Mouse (Mus musculus) adrenal gland, adult 2 months (tissue): ENCODE measurements around the gene Atg14. TPM values are rescaled to one million over a fixed set of nuclear protein-coding genes. Genes with fewer than 3 reads are reported as not detected.
A peak's percentile ranks its signal among the peaks of the same experiment; 100 is the strongest.
"Not testable (repeated sequence)": the region's sequence is repeated elsewhere in the genome, so short reads cannot be mapped to it uniquely, and the experiment has no call there.

Source experiments
- DNase-seq: peaks from one replicate; pipeline ENCODE4 v3.0.0; 2021
- long read RNA-seq: library from polyadenylated mRNA; stranded (forward); transcript quantifications from one replicate; pipeline ENCODE4 v2.0.0, GENCODE M21; 2021
- polyA plus RNA-seq: library from polyadenylated mRNA; depleted of rRNA; stranded (reverse); fragments of >200 nt; gene quantifications from 2 replicates; pipeline ENCODE4 v1.2.3, GENCODE M21; 2012; rRNA removed
- total RNA-seq, 2 experiments: library from RNA; stranded (reverse); gene quantifications; 2 replicates each; pipeline ENCODE4 v1.2.3; 2021

The Atg14 gene
- 10 to 100 TPM; 13.9 to 14.0 TPM for total RNA-seq
- polyA plus RNA-seq: 11.1 and 17.8 TPM in 2 replicates
- long read RNA-seq, transcript Atg14-201 (10 exons, 3,450 nt): major isoform, 19 of 23 reads
- long read RNA-seq, partial matches to known transcripts: 1 of 23 reads
- long read RNA-seq, other reads (novel, unspliced or antisense): 3 of 23 reads

GRCm38 (mm10) chr14:47570549-47570948, at the start of gene Atg14:
Gene Atg14, minus strand, starts transcription at chr14:47570649.
- not testable (repeated sequence) for DNase-seq

- no peak for DNase-seq
Observed at GRCm38 (mm10) chr14:47618891-47619290, 48.4 kb upstream of the Atg14 start.

GRCm38 (mm10) chr14:47613254-47613653, 42.8 kb upstream of the Atg14 start:
- DNase-seq: no peak

- peak; percentile 58 for DNase-seq
Observed at GRCm38 (mm10) chr14:47597942-47598388, 27.5 kb upstream of the Atg14 start.

- no peak for DNase-seq
Observed at GRCm38 (mm10) chr14:47594426-47595103, 24.1 kb upstream of the Atg14 start.

GRCm38 (mm10) chr14:47590391-47590975, 20.0 kb upstream of the Atg14 start:
- DNase-seq: no peak

GRCm38 (mm10) chr14:47589444-47589843, 19.0 kb upstream of the Atg14 start:
- DNase-seq: no peak

- DNase-seq: no peak
Observed at GRCm38 (mm10) chr14:47584346-47584745, 13.9 kb upstream of the Atg14 start.

GRCm38 (mm10) chr14:47581681-47582080, 11.2 kb upstream of the Atg14 start:
- DNase-seq: peak; percentile 25

- no peak for DNase-seq
Observed at GRCm38 (mm10) chr14:47581280-47581679, 10.8 kb upstream of the Atg14 start.

GRCm38 (mm10) chr14:47578086-47578485, 7.6 kb upstream of the Atg14 start:
- DNase-seq: peak; percentile 82

GRCm38 (mm10) chr14:47576687-47577086, 6.2 kb upstream of the Atg14 start:
- no peak for DNase-seq

GRCm38 (mm10) chr14:47574721-47575120, 4.3 kb upstream of the Atg14 start:
- no peak for DNase-seq

GRCm38 (mm10) chr14:47572707-47573106, 2.3 kb upstream of the Atg14 start:
- no peak for DNase-seq

- peak; percentile 98 for DNase-seq
Observed at GRCm38 (mm10) chr14:47567962-47568652, 2.3 kb downstream of the Atg14 start.

- DNase-seq: no peak
Observed at GRCm38 (mm10) chr14:47563106-47563505, 7.3 kb downstream of the Atg14 start.

- no peak for DNase-seq
Observed at GRCm38 (mm10) chr14:47562530-47562929, 7.9 kb downstream of the Atg14 start.

- DNase-seq: no peak
Observed at GRCm38 (mm10) chr14:47560714-47561113, 9.7 kb downstream of the Atg14 start.

- no peak for DNase-seq
Observed at GRCm38 (mm10) chr14:47555225-47555624, 15.2 kb downstream of the Atg14 start.

- DNase-seq: no peak
Observed at GRCm38 (mm10) chr14:47554236-47554635, 16.2 kb downstream of the Atg14 start.

- no peak for DNase-seq
Observed at GRCm38 (mm10) chr14:47553380-47553779, 17.1 kb downstream of the Atg14 start.

- no peak for DNase-seq
Observed at GRCm38 (mm10) chr14:47551668-47552067, 18.8 kb downstream of the Atg14 start.

GRCm38 (mm10) chr14:47544877-47545276, 25.6 kb downstream of the Atg14 start:
- no peak for DNase-seq
